Mouse (Mus musculus) hindbrain, embryonic 10.5 days (tissue): Measurements from ENCODE around the gene Rab4a. TPM values are rescaled to one million over a fixed set of nuclear protein-coding genes. Genes with fewer than 3 reads are reported as not detected.
A peak's percentile ranks its signal among the peaks of the same experiment; 100 is the strongest.

Experiments
- DNase-seq: peaks from one replicate; pipeline ENCODE4 v3.0.0-alpha.2; 2017; ENCODE audit warnings: low spot score
- H3K27ac ChIP-seq: fragments of 300-500 bp; sonication (generic); 2 replicates; pipeline ENCODE4 v1.5.1; 2016; ENCODE audit warnings: mild to moderate bottlenecking, moderate library complexity
- H3K27me3 ChIP-seq: fragments of 300-500 bp; sonication (generic); 2 replicates; pipeline ENCODE4 v1.6.1; 2016; ENCODE audit warnings: mild to moderate bottlenecking; ENCODE audit not compliant: poor library complexity, insufficient read depth, severe bottlenecking
- H3K36me3 ChIP-seq: fragments of 300-500 bp; sonication (generic); 2 replicates; pipeline ENCODE4 v1.6.1; 2016; ENCODE audit warnings: mild to moderate bottlenecking, moderate library complexity
- H3K4me1 ChIP-seq: fragments of 300-500 bp; sonication (generic); replicated peaks from 2 replicates; pipeline ENCODE4 v1.6.1; 2016; ENCODE audit warnings: mild to moderate bottlenecking
- H3K4me3 ChIP-seq: fragments of 300-500 bp; sonication (generic); 2 replicates; pipeline ENCODE4 v1.5.1; 2016; ENCODE audit warnings: mild to moderate bottlenecking, moderate library complexity
- H3K9me3 ChIP-seq: fragments of 300-500 bp; sonication (generic); 2 replicates; pipeline ENCODE4 v1.6.1; 2016; ENCODE audit warnings: mild to moderate bottlenecking, moderate library complexity
- WGBS: fragments of 180-500 bp; shearing (Covaris S2); methylation state at CpG from one replicate; pipeline ENCODE4 v1.1.7; 2016; 5-methylcytosine and 5-hydroxymethylcytosine counted together
- polyA plus RNA-seq: library from polyadenylated mRNA; unstranded; fragments of >200 nt; fragmentation: Nextera tagmentation; extraction: Ambion mirVana; gene quantifications from 2 replicates; pipeline ENCODE4 v1.2.1, GENCODE M21; 2016

Rab4a gene
- polyA plus RNA-seq, 1 experiment from 2014 or later = 76.6 TPM

DNA sequence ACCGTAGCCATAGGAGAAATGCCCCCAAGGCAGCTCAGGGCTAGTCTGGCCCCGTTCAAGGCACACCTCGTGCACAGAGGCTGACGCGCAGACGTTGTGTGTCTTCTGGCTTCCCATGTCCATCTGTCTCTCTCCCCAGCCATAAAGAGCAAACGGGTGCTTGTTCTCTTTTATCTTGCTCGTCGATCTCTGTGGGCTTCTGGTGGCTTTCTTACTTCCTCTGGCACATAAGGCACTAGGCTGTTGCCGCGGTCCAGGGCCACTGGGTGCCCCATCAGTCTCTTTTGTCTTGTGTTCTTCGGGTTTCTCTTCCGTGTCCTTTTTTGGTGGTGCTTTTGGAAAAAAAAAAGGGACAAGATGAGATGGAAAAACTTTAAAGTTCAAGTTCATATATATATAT lies 39.3 kb downstream of the Rab4a start:
- peak overlapping the region; percentile 35; the same call in 1 of the 2 replicates for H3K27ac ChIP-seq

DNA sequence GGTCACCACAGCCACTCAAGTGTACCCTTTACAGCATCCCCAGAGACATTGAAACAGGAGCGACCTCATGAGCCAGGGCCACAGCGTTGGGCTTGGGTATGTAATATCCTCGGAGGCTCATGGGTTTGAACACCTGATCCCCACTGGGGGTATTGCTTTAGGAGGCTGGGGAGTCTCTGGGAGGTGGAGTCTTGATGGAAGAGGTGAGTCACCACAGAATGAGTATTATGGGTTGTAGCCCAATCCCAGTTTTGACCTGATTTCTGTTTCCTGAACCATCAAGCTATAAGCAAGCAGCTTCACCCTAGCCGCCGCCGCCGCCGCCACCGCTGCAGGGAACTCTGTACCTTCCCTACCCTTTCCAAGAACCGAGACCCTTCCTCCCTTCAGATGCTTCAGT lies 40.2 kb downstream of the Rab4a start:
- Histone ChIP-seq H3K4me3 (no peak overlapping the region), H3K27ac (no peak overlapping the region), H3K36me3 (peaks cover 33% of the 10 kb centered on the region), H3K9me3 (no peaks in the 10 kb centered on the region), H3K4me1 (peaks cover 18% of the 10 kb centered on the region; the same call in 1 of the 2 replicates), H3K27me3 (no peaks in the 10 kb centered on the region)
- WGBS = 90% methylated on average over 10 of the region's 10 CpGs
- DNase-seq = no peak

More for the DNA sequence above, 39.3 kb downstream of the Rab4a start:
- H3K27me3 ChIP-seq = no peaks in the 10 kb centered on the region
- DNase-seq = no peak
- H3K4me1 ChIP-seq = peaks cover 18% of the 10 kb centered on the region; the same call in 1 of the 2 replicates
- 95% methylated on average over 13 of the region's 13 CpGs for WGBS
- peaks cover 34% of the 10 kb centered on the region for H3K36me3 ChIP-seq
- no peak overlapping the region for H3K4me3 ChIP-seq
- no peaks in the 10 kb centered on the region for H3K9me3 ChIP-seq

DNA sequence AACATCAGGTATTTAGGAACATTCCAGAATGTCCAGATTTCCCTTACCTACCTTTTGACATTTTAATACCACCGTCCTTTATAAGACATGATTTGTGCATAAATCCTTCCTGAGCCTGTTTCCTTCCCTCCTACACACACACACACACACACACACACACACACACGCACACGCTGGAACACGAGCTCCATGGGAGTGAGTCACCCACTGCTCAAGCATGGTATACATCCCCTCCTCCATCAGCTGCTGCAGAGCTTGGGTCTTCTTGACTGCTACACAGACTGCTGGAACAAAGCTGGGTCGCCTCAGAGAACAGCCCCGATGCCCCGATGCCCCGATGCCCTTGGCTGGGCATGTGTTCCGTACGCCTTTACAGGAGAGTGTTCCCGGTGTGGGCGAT lies 40.7 kb downstream of the Rab4a start:
- Histone ChIP-seq H3K4me1 (peaks cover 18% of the 10 kb centered on the region; the same call in 1 of the 2 replicates), H3K27ac (no peak overlapping the region), H3K27me3 (no peaks in the 10 kb centered on the region), H3K9me3 (no peaks in the 10 kb centered on the region), H3K36me3 (peaks cover 28% of the 10 kb centered on the region), H3K4me3 (no peak overlapping the region)
- 96% methylated on average over 12 of the region's 12 CpGs for WGBS
- no peak for DNase-seq

DNA sequence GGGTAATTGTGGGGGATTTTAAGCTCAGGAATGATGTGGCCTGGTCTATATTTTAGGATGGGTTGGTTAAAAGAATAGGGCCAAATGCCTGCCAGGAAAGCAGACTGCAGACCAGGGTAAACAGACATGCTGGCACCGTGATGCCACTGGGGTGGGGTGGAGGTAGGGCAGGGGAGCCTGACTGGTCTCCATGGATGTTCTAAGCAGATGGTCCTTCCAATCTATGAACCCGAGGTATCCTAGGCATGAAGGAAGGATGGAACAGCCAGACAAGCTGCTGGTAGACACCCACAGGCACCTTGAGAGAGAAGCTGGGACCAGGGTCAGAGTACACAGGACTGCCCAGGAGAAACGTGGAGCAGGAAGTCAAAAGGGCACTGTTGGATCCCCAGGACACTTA lies 41.8 kb downstream of the Rab4a start:
- no peak for DNase-seq
- Histone ChIP-seq H3K4me1 (peaks cover 18% of the 10 kb centered on the region; the same call in 1 of the 2 replicates), H3K27ac (no peak overlapping the region), H3K27me3 (no peaks in the 10 kb centered on the region), H3K36me3 (peaks cover 18% of the 10 kb centered on the region), H3K4me3 (no peak overlapping the region), H3K9me3 (no peaks in the 10 kb centered on the region)
- WGBS = 63% methylated on average over 3 of the region's 3 CpGs

DNA sequence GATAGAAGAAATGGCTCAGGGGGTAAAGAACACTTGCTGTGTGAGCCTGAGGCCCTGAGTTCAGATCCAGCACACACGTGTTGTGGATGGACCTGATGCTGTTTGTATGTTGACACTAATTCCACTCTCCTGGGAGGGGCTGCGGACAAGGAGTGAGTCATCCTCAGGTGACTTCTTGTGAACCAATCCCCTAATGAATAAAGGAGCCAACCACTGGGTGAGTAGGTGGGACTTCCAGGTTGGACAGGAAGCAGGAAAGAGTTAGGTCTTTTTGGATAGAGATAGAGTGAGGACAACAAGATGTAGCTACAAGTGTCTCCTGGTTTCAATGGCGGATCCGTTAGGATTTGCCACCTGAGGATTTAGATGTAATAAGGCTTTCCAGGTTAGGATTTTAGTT lies 43.6 kb downstream of the Rab4a start:
- Histone ChIP-seq H3K27ac (no peak overlapping the region), H3K36me3 (peaks cover 7% of the 10 kb centered on the region), H3K9me3 (no peaks in the 10 kb centered on the region), H3K4me1 (peaks cover 18% of the 10 kb centered on the region; the same call in 1 of the 2 replicates), H3K4me3 (no peak overlapping the region), H3K27me3 (no peaks in the 10 kb centered on the region)
- no peak for DNase-seq
- WGBS = 84% methylated on average over 4 of the region's 4 CpGs

DNA sequence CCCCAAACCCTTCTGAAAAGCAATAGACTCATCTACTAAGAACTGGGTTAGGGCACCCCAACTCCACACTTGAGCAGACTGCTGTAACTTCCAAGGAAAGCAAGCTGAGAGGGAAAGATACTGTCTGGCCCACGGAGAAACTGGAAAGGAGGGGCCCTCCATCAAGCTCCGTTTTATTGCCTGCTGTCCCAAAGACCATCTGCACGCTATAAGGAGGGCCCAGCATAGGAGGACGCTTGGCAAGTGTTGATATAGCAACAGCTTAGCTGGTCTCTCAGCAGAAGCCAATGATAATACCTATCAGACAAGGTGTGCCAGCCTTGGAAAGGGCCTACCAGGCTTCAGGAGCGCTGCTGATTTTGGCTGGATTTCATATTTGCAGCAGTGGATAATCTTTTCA lies 45.8 kb downstream of the Rab4a start:
- no peak overlapping the region for H3K4me3 ChIP-seq
- no peak for DNase-seq
- no peak overlapping the region for H3K27ac ChIP-seq
- no peaks in the 10 kb centered on the region for H3K9me3 ChIP-seq
- H3K27me3 ChIP-seq = no peaks in the 10 kb centered on the region
- peaks cover 16% of the 10 kb centered on the region; the same call in 1 of the 2 replicates for H3K4me1 ChIP-seq
- WGBS = 75% methylated on average over 5 of the region's 5 CpGs
- H3K36me3 ChIP-seq = peaks cover 6% of the 10 kb centered on the region; the same call in 1 of the 2 replicates

DNA sequence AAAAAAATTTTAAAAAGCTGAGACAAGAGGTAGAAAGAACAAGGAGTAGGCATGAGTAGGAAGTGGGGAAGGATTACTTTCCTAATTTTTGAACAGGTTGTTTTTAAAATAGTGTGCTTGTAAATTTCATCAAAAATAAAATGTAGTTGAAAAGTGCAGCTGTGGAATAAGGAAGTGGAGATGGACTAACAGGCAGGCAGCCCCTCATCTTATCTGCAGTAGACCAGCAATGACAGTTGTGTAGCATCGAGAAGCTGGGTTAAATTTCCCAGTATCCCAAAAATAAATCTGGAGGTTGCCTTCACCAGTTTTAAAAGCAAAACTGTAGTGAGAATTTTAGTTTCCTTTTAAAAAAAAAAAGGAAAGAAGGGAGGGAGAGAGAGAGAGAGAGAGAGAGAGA lies 48.5 kb downstream of the Rab4a start:
- Histone ChIP-seq H3K9me3 (no peaks in the 10 kb centered on the region), H3K27me3 (no peaks in the 10 kb centered on the region), H3K36me3 (peaks cover 6% of the 10 kb centered on the region; the same call in 1 of the 2 replicates), H3K27ac (no peak overlapping the region), H3K4me1 (peaks cover 16% of the 10 kb centered on the region), H3K4me3 (no peak overlapping the region)
- DNase-seq = no peak
- WGBS = 90% methylated on average over 1 of the region's 1 CpGs

DNA sequence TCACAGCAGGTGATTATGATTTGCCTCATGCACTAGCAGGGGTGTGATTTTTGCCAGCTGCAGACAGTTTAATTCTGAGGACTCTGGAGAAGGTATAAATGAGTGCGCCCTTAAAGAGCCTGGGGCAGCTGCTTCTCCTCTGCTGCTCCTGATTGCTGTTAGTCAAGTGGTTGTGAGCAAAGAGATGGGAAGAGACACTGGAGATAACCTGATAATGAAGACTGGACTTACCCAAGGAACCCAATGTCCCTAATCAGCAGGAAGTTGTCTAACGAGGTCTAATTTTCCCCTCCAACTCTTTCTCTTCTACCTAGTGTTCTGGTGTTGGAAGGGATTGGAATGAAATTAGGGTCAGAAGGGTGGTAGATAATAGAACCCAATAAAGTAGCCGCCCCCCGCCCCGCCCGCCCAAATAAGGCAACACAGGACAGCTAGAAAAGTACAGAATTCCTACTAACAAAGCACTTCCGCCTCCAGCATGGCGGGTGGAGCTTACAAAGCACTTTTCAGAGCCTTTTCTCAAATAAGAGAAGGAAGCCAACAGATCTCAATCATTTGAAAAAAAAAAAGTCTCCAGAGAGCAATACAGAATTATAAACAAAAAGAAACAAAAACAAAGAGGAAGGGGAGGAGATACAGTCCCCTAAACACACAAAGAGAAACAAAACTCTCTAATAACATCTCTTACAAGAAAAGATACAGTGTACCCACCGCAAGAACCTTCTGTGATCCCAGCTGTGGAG lies 49.1 kb downstream of the Rab4a start:
- peaks cover 6% of the 10 kb centered on the region; the same call in 1 of the 2 replicates for H3K36me3 ChIP-seq
- H3K4me1 ChIP-seq = peaks cover 20% of the 10 kb centered on the region
- no peak for DNase-seq
- no peaks in the 10 kb centered on the region for H3K9me3 ChIP-seq
- WGBS = 93% methylated on average over 9 of the region's 9 CpGs
- H3K4me3 ChIP-seq = no peak overlapping the region
- H3K27ac ChIP-seq = no peak overlapping the region
- peaks cover 2% of the 10 kb centered on the region; the same call in 1 of the 2 replicates for H3K27me3 ChIP-seq

DNA sequence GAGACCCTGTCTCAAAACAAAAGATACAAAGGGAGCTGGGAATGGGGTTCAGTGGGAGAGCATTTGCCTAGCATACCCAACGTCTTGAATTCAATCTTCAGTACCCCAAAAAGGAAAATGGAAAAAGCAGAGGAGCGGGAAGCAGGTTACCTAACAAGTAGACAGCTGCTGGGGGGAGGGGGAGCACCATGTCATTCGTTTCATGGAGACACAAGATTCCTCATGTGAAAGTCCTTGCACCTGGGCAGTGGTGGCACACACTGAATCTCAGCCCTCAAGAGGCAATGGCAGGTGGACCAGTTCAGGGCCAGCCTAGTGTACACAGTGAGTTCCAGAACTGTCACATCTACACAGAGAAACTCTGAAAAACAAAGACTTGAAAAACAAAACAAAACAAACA lies 51.6 kb downstream of the Rab4a start:
- no peak for DNase-seq
- H3K27me3 ChIP-seq = peaks cover 23% of the 10 kb centered on the region
- H3K9me3 ChIP-seq = no peaks in the 10 kb centered on the region
- peaks cover 6% of the 10 kb centered on the region; the same call in 1 of the 2 replicates for H3K36me3 ChIP-seq
- peaks cover 23% of the 10 kb centered on the region for H3K4me1 ChIP-seq
- H3K27ac ChIP-seq = no peak overlapping the region
- WGBS = 76% methylated on average over 3 of the region's 3 CpGs
- peak overlapping the region; percentile 98 for H3K4me3 ChIP-seq

DNA sequence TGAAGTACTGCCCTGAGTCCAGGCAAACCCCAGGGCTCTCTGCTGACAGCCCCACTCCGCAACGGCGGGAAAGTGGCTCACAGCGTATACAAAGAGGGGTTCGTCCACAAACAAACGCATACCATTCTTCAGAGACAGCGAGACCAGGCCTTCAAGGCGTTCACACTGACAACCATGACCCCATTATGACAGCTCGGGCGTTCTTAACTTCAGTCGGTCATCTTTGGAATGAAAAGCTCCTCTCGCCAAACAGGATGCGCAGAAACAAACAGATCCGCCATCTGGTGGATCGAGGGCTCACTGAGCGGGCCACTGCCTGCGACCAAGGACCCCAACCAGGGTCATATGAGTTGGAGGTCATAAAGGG lies 52.8 kb downstream of the Rab4a start:
- under 1% methylated on average over 17 of the region's 17 CpGs for whole genome bisulfite sequencing
- peak; percentile 62 for DNase-seq
- no peaks in the 10 kb centered on the region for H3K9me3 ChIP-seq
- peaks cover 6% of the 10 kb centered on the region; the same call in 1 of the 2 replicates for H3K36me3 ChIP-seq
- peaks cover 23% of the 10 kb centered on the region for H3K4me1 ChIP-seq
- H3K27ac ChIP-seq = peak overlapping the region; percentile 90
- H3K4me3 ChIP-seq = peak overlapping the region; percentile 98
- peaks cover 31% of the 10 kb centered on the region for H3K27me3 ChIP-seq

DNA sequence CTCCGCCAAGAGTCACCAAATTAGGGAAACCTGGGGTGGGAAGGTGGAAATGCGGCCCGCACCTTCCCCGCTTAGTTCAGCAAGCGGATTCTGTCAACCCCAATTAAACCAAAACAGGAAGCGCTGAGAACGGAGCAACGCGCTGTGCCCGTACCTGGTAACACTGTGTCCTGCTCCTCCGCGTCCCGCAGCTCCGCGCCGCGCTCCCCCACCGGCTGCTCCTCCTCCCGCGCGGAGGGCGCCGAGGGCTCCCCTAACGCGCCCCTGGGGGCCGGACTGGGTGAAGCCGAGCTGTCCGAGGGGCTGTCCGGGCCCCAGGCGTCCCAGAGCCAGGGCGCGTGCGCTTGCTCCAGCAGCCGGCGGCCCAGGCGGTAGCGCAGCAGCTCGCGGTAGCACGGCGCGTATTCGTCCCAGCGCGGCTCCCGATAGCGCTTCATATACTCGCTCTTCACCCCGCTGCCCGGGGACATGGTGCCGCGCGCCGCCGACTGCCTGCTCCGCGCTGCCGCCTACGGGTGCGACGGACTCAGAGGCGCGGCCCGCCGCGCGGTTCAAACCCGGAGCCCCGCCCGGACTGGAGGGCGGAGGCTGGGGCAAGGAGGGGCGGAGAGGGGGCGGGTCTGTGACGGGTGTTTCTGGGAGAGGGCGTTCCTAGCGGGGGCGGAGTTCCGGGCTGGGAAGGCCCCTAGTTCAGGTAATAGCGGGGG lies 53.3 kb downstream of the Rab4a start:
- H3K9me3 ChIP-seq = no peaks in the 10 kb centered on the region
- H3K27ac ChIP-seq = peak overlapping the region; percentile 90
- DNase-seq = peak; percentile 92
- under 1% methylated on average over 79 of the region's 79 CpGs for WGBS
- H3K4me3 ChIP-seq = peak overlapping the region; percentile 98
- peaks cover 36% of the 10 kb centered on the region for H3K27me3 ChIP-seq
- H3K4me1 ChIP-seq = peaks cover 25% of the 10 kb centered on the region
- H3K36me3 ChIP-seq = peaks cover 6% of the 10 kb centered on the region; the same call in 1 of the 2 replicates

DNA sequence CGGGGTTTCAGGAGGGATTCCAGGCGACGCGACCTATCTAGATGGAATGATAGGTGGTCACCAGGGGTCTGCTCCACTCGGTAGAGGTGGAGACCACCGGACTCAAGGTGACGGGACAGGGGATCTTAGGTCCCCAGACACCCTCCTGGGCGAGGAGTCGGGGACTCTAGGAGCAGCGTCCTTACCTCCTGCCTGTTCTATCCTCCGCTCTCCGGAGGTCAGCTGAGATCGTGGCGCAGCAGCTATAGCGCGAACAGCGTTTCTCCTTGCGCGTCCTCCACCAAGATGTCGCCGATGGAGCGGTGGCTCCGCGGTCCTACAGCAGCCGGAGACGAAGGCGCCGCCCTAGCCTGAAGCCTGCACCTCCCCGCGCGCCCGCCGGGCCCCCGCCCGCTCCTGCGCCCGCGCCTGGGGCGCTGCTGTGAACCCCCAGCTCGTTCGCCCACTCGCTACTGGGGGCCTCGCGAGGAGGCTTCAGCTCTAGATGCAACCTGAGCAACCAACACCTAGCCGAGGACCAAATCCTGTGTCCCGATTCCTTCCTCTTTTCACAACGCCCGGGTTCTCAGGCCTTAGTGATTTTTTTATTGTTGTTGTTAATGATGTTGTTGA lies 54.0 kb downstream of the Rab4a start, which contains the start of gene Ccsap:
Gene Ccsap, minus strand, starts transcription at position 562 of the 612 bp plus-strand sequence.
- 2% methylated on average over 48 of the region's 48 CpGs for WGBS
- no peaks in the 10 kb centered on the region for H3K9me3 ChIP-seq
- no peak for DNase-seq
- peaks cover 43% of the 10 kb centered on the region for H3K27me3 ChIP-seq
- H3K4me3 ChIP-seq = peak within 1 kb of the TSS; percentile 98
- H3K36me3 ChIP-seq = peaks cover 6% of the 10 kb centered on the region; the same call in 1 of the 2 replicates
- peaks cover 28% of the 10 kb centered on the region for H3K4me1 ChIP-seq
- peak within 1 kb of the TSS; percentile 90 for H3K27ac ChIP-seq
